Mouse (Mus musculus) gastrocnemius, adult 8-10 months (tissue): ENCODE measurements around the gene Nr0b2. TPM values are rescaled to one million over a fixed set of nuclear protein-coding genes. Genes with fewer than 3 reads are reported as not detected.

Source experiments
- DNase-seq, 2 experiments: peaks; one replicate each; pipeline ENCODE4 v3.0.0; 2022; ENCODE audit warnings: low spot score in 2 of 2
- microRNA-seq: library from miRNA; unstranded; fragments of <30 nt; microRNA quantifications from one replicate; pipeline ENCODE4 v1.2.0, GENCODE M21; 2022
- total RNA-seq, 4 experiments: library from RNA; stranded (reverse); gene quantifications; 2 replicates each; pipeline ENCODE4 v1.2.4; 2022

Gene Nr0b2
- total RNA-seq, 4 experiments from 2014 or later: 0.34 TPM; not detected in 3

- DNase-seq: no peak
Measured at GRCm38 (mm10) chr4:133605330-133605729, 52.2 kb downstream of the Nr0b2 start.

Small RNAs within 50 kb of the gene (microRNA-seq; reads per million reads assigned to microRNA genes)
- not detected for gene Gm23158

Other genes with a start within 250 kb of the Nr0b2 start
- gene Wdtc1, start 199.9 kb upstream of the Nr0b2 start, total RNA-seq: 100 to 1,000 TPM in 2 of 4 experiments, 10 to 100 TPM in 2; 85.4 to 104 (median 95.3) TPM
- gene Slc9a1, start 183.7 kb upstream of the Nr0b2 start, total RNA-seq: 1 to 10 TPM; 6.9 to 9.8 (median 8.4) TPM
- under 1 TPM; 0.41 to 0.87 (median 0.69) TPM for gene Tent5b, start 73.2 kb upstream of the Nr0b2 start, total RNA-seq
- gene Trnp1, start 54.8 kb upstream of the Nr0b2 start, total RNA-seq: 1 to 10 TPM in 1 of 4 experiments, under 1 TPM in 3; 0.41 to 1.4 (median 0.81) TPM
- gene Kdf1, start 34.4 kb upstream of the Nr0b2 start, total RNA-seq: not detected
- 10 to 100 TPM; 43.8 to 51.1 (median 47.0) TPM for gene Nudc, start 7.4 kb upstream of the Nr0b2 start, total RNA-seq
- gene Gpatch3, start 21.4 kb downstream of the Nr0b2 start, total RNA-seq: 1 to 10 TPM; 3.0 to 3.8 (median 3.4) TPM
- gene Gpn2, start 31.0 kb downstream of the Nr0b2 start, total RNA-seq: 1 to 10 TPM; 4.8 to 6.8 (median 5.7) TPM
- gene Sfn, start 48.8 kb downstream of the Nr0b2 start, total RNA-seq: 1 to 10 TPM in 1 of 4 experiments, under 1 TPM in 3; 0.51 to 1.3 (median 0.79) TPM
- gene Zdhhc18, start 96.8 kb downstream of the Nr0b2 start, total RNA-seq: 10 to 100 TPM; 25.7 to 48.0 (median 33.2) TPM
- gene Pigv, start 119.3 kb downstream of the Nr0b2 start, total RNA-seq: 10 to 100 TPM; 12.3 to 16.0 (median 12.5) TPM
- 10 to 100 TPM; 23.3 to 27.5 (median 26.0) TPM for gene Arid1a, start 203.4 kb downstream of the Nr0b2 start, total RNA-seq